Mouse (Mus musculus) MEL (cell line): ENCODE measurements around the gene Prdm15.

Experiments
- CTCF ChIP-seq, 3 experiments: IDR thresholded peaks in 2 of 3; conservative IDR thresholded peaks in 1 of 3; 2 replicates each; pipeline ENCODE4 v1.5.1; 2011 to 2012; ENCODE audit warnings: low read length in 3 of 3, low read depth in 2 of 3, mild to moderate bottlenecking in 2 of 3, improper control_type of control experiment in 1 of 3, inconsistent platforms in 1 of 3, mixed read lengths in 1 of 3, moderate library complexity in 1 of 3; ENCODE audit not compliant: control insufficient read depth in 1 of 3, insufficient read depth in 1 of 3, poor library complexity in 1 of 3, severe bottlenecking in 1 of 3
- GATA1 ChIP-seq: IDR thresholded peaks from 2 replicates; pipeline ENCODE4 v1.6.1; 2011; ENCODE audit warnings: low read depth, low read length, improper control_type of control experiment
- POLR2AphosphoS5 ChIP-seq: IDR thresholded peaks from 2 replicates; pipeline ENCODE4 v1.6.1; 2012; ENCODE audit warnings: low read depth, borderline replicate concordance, mild to moderate bottlenecking, inconsistent platforms, low read length, moderate library complexity, mixed read lengths
- ZKSCAN1 ChIP-seq: IDR thresholded peaks from 2 replicates; pipeline ENCODE4 v1.6.1; 2012; ENCODE audit warnings: low read depth, mild to moderate bottlenecking, inconsistent platforms, low read length, improper control_type of control experiment, moderate library complexity

DNA sequence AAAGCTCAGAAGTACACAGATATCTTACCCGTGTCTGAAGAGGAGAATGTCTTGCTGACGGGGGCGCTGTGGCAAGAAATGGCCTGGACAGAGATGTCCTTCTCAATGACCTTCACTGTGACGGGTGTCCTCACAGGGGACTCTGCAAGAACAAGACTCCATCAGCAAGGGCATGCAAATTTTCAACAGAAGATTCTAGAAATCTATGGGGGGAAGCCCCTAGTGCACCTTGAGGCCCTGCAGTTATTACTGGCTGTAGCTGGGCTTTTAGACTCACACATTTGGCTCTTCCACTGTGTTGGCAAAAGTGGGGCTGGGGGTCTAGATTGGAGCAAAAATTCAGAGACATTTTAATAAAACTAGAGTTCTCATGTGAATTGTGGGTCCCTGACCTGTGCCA lies 23.5 kb upstream of the Prdm15 start:
- no peak for TF ChIP-seq GATA1
- TF ChIP-seq POLR2AphosphoS5: no peak
- no peak for TF ChIP-seq ZKSCAN1
- TF ChIP-seq CTCF (IDR thresholded peaks at IDR 0.05 in 2 of 3, conservative IDR thresholded peaks at IDR 0.05 in 1 of 3; ENCODE audit: control insufficient read depth in 1 of 3, insufficient read depth in 1 of 3, low read depth in 2 of 3, low read length in 3 of 3, poor library complexity in 1 of 3, severe bottlenecking in 1 of 3): no peak
